Mouse (Mus musculus): Measurements from ENCODE around the gene Ankrd49. TPM values are rescaled to one million over a fixed set of nuclear protein-coding genes. Genes with fewer than 3 reads are reported as not detected.

Ankrd49 gene
- total RNA-seq, 2 experiments from 2014 or later = 66.5 to 71.1 TPM

GRCm38 (mm10) chr9:14750901-14751502, 33.7 kb downstream of the Ankrd49 start:
- ATAC-seq (replicated peaks; ENCODE audit: poor library complexity) = 0 out of 2 replicates have a peak, but pooled peaks have one; percentile 2

GRCm38 (mm10) chr9:14740151-14740924, 44.3 kb downstream of the Ankrd49 start, which contains the start of gene Piwil4:
TSS of gene Piwil4 (minus strand) at chr9:14740733.
- ATAC-seq (replicated peaks; ENCODE audit: poor library complexity) = no peak

GRCm38 (mm10) chr9:14739498-14740150, 45.0 kb downstream of the Ankrd49 start:
- ATAC-seq (replicated peaks; ENCODE audit: poor library complexity) = peak; percentile 77

- no peak; the same call in 1 of the 2 replicates for ATAC-seq (replicated peaks; ENCODE audit: poor library complexity)
Observed at GRCm38 (mm10) chr9:14730941-14731541, 53.6 kb downstream of the Ankrd49 start.

Other genes starting within 250 kb of the Ankrd49 start
- gene Amotl1, start 139.8 kb downstream of the Ankrd49 start, total RNA-seq (2015) = not detected in 2 replicates
- 0.24 TPM in 1 of 2 replicates, not detected in the other for gene Amotl1, start 139.8 kb downstream of the Ankrd49 start, total RNA-seq (2017)
- 0.29 TPM in 1 of 2 replicates, not detected in the other for gene Piwil4, start 44.1 kb downstream of the Ankrd49 start, total RNA-seq (2015)
- not detected in 2 replicates for gene Piwil4, start 44.1 kb downstream of the Ankrd49 start, total RNA-seq (2017)
- gene Fut4, start 32.5 kb downstream of the Ankrd49 start, total RNA-seq (2015) = 6.3 and 10.0 TPM in 2 replicates
- 8.6 and 9.3 TPM in 2 replicates for gene Fut4, start 32.5 kb downstream of the Ankrd49 start, total RNA-seq (2017)
- 7.4 and 9.9 TPM in 2 replicates for gene 1700012B09Rik, start 13.8 kb downstream of the Ankrd49 start, total RNA-seq (2015)
- gene 1700012B09Rik, start 13.8 kb downstream of the Ankrd49 start, total RNA-seq (2017) = 7.1 and 10.8 TPM in 2 replicates
- 21.6 and 27.4 TPM in 2 replicates for gene Mre11a, start 202 bp downstream of the Ankrd49 start, total RNA-seq (2015)
- gene Mre11a, start 202 bp downstream of the Ankrd49 start, total RNA-seq (2017) = 68.7 and 95.2 TPM in 2 replicates
- not detected in 2 replicates for gene Gpr83, start 75.4 kb upstream of the Ankrd49 start, total RNA-seq (2015)
- not detected in 2 replicates for gene Gpr83, start 75.4 kb upstream of the Ankrd49 start, total RNA-seq (2017)
- not detected in 2 replicates for gene Izumo1r, start 119.1 kb upstream of the Ankrd49 start, total RNA-seq (2015)
- not detected in 2 replicates for gene Izumo1r, start 119.1 kb upstream of the Ankrd49 start, total RNA-seq (2017)